Mouse (Mus musculus) kidney, adult 8-10 months (tissue): ENCODE data around the gene Tbx3.

ENCODE experiments used
- DNase-seq, 2 experiments: peaks; one replicate each; pipeline ENCODE4 v3.0.0; 2022

The Tbx3 gene

GRCm38 (mm10) chr5:119709826-119710559, 39.5 kb downstream of the Tbx3 start:
- DNase-seq, result no peak

- no peak for DNase-seq
Observed at GRCm38 (mm10) chr5:119710756-119711155, 40.3 kb downstream of the Tbx3 start.

GRCm38 (mm10) chr5:119711626-119712025, 41.2 kb downstream of the Tbx3 start:
- DNase-seq, result no peak

GRCm38 (mm10) chr5:119712679-119713246, 42.3 kb downstream of the Tbx3 start:
- peak; percentile 53 to 75 for DNase-seq

- no peak for DNase-seq
Observed at GRCm38 (mm10) chr5:119720471-119721265, 50.2 kb downstream of the Tbx3 start.

- peak in 1 of 2 experiments; percentile 7 for DNase-seq
Observed at GRCm38 (mm10) chr5:119732978-119733377, 62.5 kb downstream of the Tbx3 start.
